Mouse (Mus musculus): ENCODE measurements at regions not wholly inside any gene's neighbourhood (a gene's known extent, or its start where the extent isn't known, plus 50 kb on each side); places are given as distances from the start of the nearest gene placed in this dataset.

DNA sequence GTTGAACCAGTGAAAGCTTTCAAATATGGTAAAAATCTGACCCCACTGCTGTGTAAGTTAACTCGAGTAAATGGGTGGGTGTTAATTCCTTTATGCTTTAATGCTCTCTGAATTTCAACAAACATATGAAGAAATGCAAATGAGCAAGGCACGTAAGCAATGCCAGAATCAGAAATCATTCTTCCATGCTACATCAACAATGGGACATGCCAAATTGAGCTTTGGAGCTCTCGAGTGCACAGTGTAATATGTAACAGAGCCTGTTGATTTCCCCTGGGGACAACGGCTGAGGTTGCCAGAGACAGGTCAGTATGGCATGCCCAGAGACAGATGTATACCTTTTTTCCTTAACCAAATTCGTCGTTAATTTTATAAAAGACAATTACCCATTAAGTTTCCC is 162.4 kb upstream of the Supt20 start:
- TF ChIP-seq POLR2A (IDR thresholded peaks at IDR 0.05; ENCODE audit: borderline replicate concordance, insufficient read depth, low read length) (no peak), CTCF (IDR thresholded peaks at IDR 0.05; ENCODE audit: borderline replicate concordance, insufficient read depth, low read depth, low read length) (no peak)

All from cerebellum, adult 2 months (tissue).